Mouse (Mus musculus) kidney, adult 2 months (tissue): Measurements from ENCODE around the gene Nphs1.

Experiments used
- CTCF ChIP-seq: fragments of 200-500 bp; conservative IDR thresholded peaks from 2 replicates; pipeline ENCODE4 v1.5.1; 2011; ENCODE audit warnings: low read depth, mild to moderate bottlenecking, control low read depth, low read length, moderate library complexity, mixed read lengths; ENCODE audit not compliant: insufficient read depth, insufficient read length
- POLR2A ChIP-seq: fragments of 200-500 bp; IDR thresholded peaks from one replicate; pipeline ENCODE4 v1.6.1; 2011; ENCODE audit warnings: low read depth, low read length, control low read depth

DNA sequence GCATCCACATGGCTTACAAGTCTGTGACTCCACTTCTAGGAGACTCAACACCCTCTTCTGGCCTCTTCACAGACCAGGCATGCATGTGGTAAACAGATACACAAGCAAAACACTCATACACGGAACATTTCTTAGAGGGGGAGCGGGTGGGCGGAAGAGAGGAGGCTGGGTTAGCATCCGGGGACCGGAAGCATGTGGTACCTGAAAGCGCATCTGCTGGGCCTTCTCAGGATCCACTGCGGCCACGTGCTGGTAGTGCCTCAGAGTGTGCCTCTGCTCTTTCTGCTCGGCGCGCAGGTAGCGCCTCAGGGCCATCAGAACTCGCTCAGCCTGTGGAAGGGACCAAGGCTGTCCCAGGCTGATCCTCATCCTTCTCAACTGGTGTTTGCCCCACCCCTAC is 18.4 kb upstream of the Nphs1 start:
- no peak for TF ChIP-seq POLR2A
- no peak for TF ChIP-seq CTCF
